Mouse (Mus musculus) layer of hippocampus, adult 2 months (tissue): ENCODE measurements around the gene Olfr623. TPM values are rescaled to one million over a fixed set of nuclear protein-coding genes. Genes with fewer than 3 reads are reported as not detected.
A peak's percentile ranks its signal among the peaks of the same experiment; 100 is the strongest.

Experiments used
- DNase-seq, 2 experiments: peaks; one replicate each; pipeline ENCODE4 v3.0.0; 2022; ENCODE audit warnings: low spot score in 2 of 2
- H3K27ac ChIP-seq: fragments of 200-600 bp; 2 replicates; pipeline ENCODE4 v1.8.1; 2022
- H3K4me3 ChIP-seq: fragments of 200-600 bp; 2 replicates; pipeline ENCODE4 v1.8.1; 2022; ENCODE audit warnings: mild to moderate bottlenecking
- CTCF ChIP-seq: fragments of 200-600 bp; conservative IDR thresholded peaks from 2 replicates; pipeline ENCODE4 v1.8.1; 2022; ENCODE audit warnings: antibody characterized with exemption, mild to moderate bottlenecking, moderate library complexity
- long read RNA-seq, 2 experiments: library from polyadenylated mRNA; stranded (forward); transcript quantifications; one replicate each; pipeline ENCODE4 v2.0.0; 2021; ENCODE audit warnings: borderline mapping rate in 2 of 2
- total RNA-seq, 2 experiments: library from RNA; stranded (reverse); gene quantifications; 2 replicates each; pipeline ENCODE4 v1.2.3; 2021

Olfr623 gene
- total RNA-seq, result not detected
- long read RNA-seq, experiment 1, result 0 reads
- long read RNA-seq, experiment 2, result 0 reads

GRCm38 (mm10) chr7:103663598-103663997, at the start of gene Olfr623:
Olfr623 (minus strand) TSS chr7:103663698.
- no peak for TF ChIP-seq CTCF

GRCm38 (mm10) chr7:103712024-103712423, 48.5 kb upstream of the Olfr623 start:
- H3K4me3 ChIP-seq, result no peak overlapping the region
- peak; percentile 51 for TF ChIP-seq CTCF
- no peak for DNase-seq
- H3K27ac ChIP-seq, result no peak overlapping the region

More at GRCm38 (mm10) chr7:103663598-103663997, at the start of gene Olfr623:
- no peak for DNase-seq
- Histone ChIP-seq H3K4me3 (no peak within 1 kb of the TSS), H3K27ac (no peak within 1 kb of the TSS)

- Histone ChIP-seq H3K4me3 (no peak overlapping the region), H3K27ac (no peak overlapping the region)
- DNase-seq, result no peak
- TF ChIP-seq CTCF, result no peak
Observed at GRCm38 (mm10) chr7:103699469-103699868, 36.0 kb upstream of the Olfr623 start.

- no peak within 1 kb of the TSS for H3K27ac ChIP-seq
- no peak for TF ChIP-seq CTCF
- no peak within 1 kb of the TSS for H3K4me3 ChIP-seq
- DNase-seq, result no peak
Observed at GRCm38 (mm10) chr7:103682420-103682819, 18.9 kb upstream of the Olfr623 start, which contains the start of gene Olfr625-ps1. Olfr625-ps1 (plus strand) TSS chr7:103682720.

GRCm38 (mm10) chr7:103671091-103671490, 7.6 kb upstream of the Olfr623 start, which contains the start of gene Olfr624:
Olfr624 (minus strand) TSS chr7:103671191.
- TF ChIP-seq CTCF, result no peak
- Histone ChIP-seq H3K27ac (no peak within 1 kb of the TSS), H3K4me3 (no peak within 1 kb of the TSS)
- no peak for DNase-seq

GRCm38 (mm10) chr7:103644070-103644469, 19.4 kb downstream of the Olfr623 start:
- no peak for DNase-seq
- H3K27ac ChIP-seq, result no peak overlapping the region
- no peak overlapping the region for H3K4me3 ChIP-seq
- TF ChIP-seq CTCF, result no peak

- Histone ChIP-seq H3K27ac (no peak within 1 kb of the TSS), H3K4me3 (no peak within 1 kb of the TSS)
- TF ChIP-seq CTCF, result no peak
- DNase-seq, result no peak
Observed at GRCm38 (mm10) chr7:103642602-103643001, 20.9 kb downstream of the Olfr623 start, which contains the start of gene Olfr622. Olfr622 (minus strand) TSS chr7:103642702.

GRCm38 (mm10) chr7:103636795-103637194, 26.7 kb downstream of the Olfr623 start:
- TF ChIP-seq CTCF, result no peak
- Histone ChIP-seq H3K4me3 (no peak overlapping the region), H3K27ac (no peak overlapping the region)
- no peak for DNase-seq

GRCm38 (mm10) chr7:103612434-103612833, 51.1 kb downstream of the Olfr623 start, which contains the start of gene Olfr620:
Olfr620 (minus strand) TSS chr7:103612534.
- no peak for DNase-seq
- Histone ChIP-seq H3K27ac (no peak within 1 kb of the TSS), H3K4me3 (no peak within 1 kb of the TSS)
- no peak for TF ChIP-seq CTCF

Other genes starting within 250 kb of the Olfr623 start
- gene Usp17lc, start 248.6 kb downstream of the Olfr623 start, total RNA-seq, result not detected
- not detected for gene Olfr605, start 218.3 kb downstream of the Olfr623 start, total RNA-seq
- not detected for gene Olfr606, start 214.7 kb downstream of the Olfr623 start, total RNA-seq
- not detected for gene Olfr607, start 199.5 kb downstream of the Olfr623 start, total RNA-seq
- not detected for gene Olfr608, start 193.8 kb downstream of the Olfr623 start, total RNA-seq
- not detected for gene Olfr609, start 165.6 kb downstream of the Olfr623 start, total RNA-seq
- gene Olfr610, start 151.6 kb downstream of the Olfr623 start, total RNA-seq, result not detected
- not detected for gene Olfr611, start 142.9 kb downstream of the Olfr623 start, total RNA-seq
- gene Olfr612, start 121.0 kb downstream of the Olfr623 start, total RNA-seq, result not detected
- not detected for gene Olfr613, start 115.6 kb downstream of the Olfr623 start, total RNA-seq
- gene Olfr615, start 107.6 kb downstream of the Olfr623 start, total RNA-seq, result not detected
- gene Olfr616, start 94.6 kb downstream of the Olfr623 start, total RNA-seq, result not detected
- gene Olfr617, start 90.6 kb downstream of the Olfr623 start, total RNA-seq, result not detected
- not detected for gene Olfr618, start 73.6 kb downstream of the Olfr623 start, total RNA-seq
- not detected for gene Olfr619, start 63.1 kb downstream of the Olfr623 start, total RNA-seq
- not detected for gene Olfr620, start 51.2 kb downstream of the Olfr623 start, total RNA-seq
- gene Olfr622, start 21.0 kb downstream of the Olfr623 start, total RNA-seq, result not detected
- under 1 TPM in 1 of 2 experiments, not detected in 1; 0.08 TPM for gene Olfr624, start 7.5 kb upstream of the Olfr623 start, total RNA-seq
- gene Olfr625-ps1, start 19.0 kb upstream of the Olfr623 start, total RNA-seq, result not detected
- not detected for gene Olfr243, start 51.0 kb upstream of the Olfr623 start, total RNA-seq
- gene Olfr628, start 66.7 kb upstream of the Olfr623 start, total RNA-seq, result not detected
- gene Olfr629, start 81.2 kb upstream of the Olfr623 start, total RNA-seq, result not detected
- gene Olfr630, start 93.6 kb upstream of the Olfr623 start, total RNA-seq, result not detected
- not detected for gene Olfr69, start 107.9 kb upstream of the Olfr623 start, total RNA-seq
- not detected for gene Olfr68, start 116.0 kb upstream of the Olfr623 start, total RNA-seq
- gene Olfr67, start 128.1 kb upstream of the Olfr623 start, total RNA-seq, result not detected
- gene Hbb-bt, start 150.3 kb upstream of the Olfr623 start, total RNA-seq, result 10 to 100 TPM; 30.9 to 57.0 TPM
- gene Hbb-bs, start 164.4 kb upstream of the Olfr623 start, total RNA-seq, result 100 to 1,000 TPM; 322 to 529 TPM
- gene Hbb-bh2, start 176.8 kb upstream of the Olfr623 start, total RNA-seq, result not detected
- gene Hbb-bh1, start 179.5 kb upstream of the Olfr623 start, total RNA-seq, result not detected
- gene Hbb-y, start 189.5 kb upstream of the Olfr623 start, total RNA-seq, result not detected
- not detected for gene Olfr66, start 222.6 kb upstream of the Olfr623 start, total RNA-seq
- gene Olfr64, start 230.8 kb upstream of the Olfr623 start, total RNA-seq, result not detected
- not detected for gene Olfr65, start 239.8 kb upstream of the Olfr623 start, total RNA-seq